Mouse (Mus musculus): ENCODE results near the gene Acot4. TPM values are rescaled to one million over a fixed set of nuclear protein-coding genes. Genes with fewer than 3 reads are reported as not detected.

The Acot4 gene
- 1 to 10 TPM; 1.2 to 1.6 TPM for total RNA-seq (2023)

GRCm38 (mm10) chr12:84038241-84038640 is at the start of gene Acot4:
Gene Acot4 (plus strand): TSS chr12:84038379.

GRCm38 (mm10) chr12:84009171-84009965 is 28.8 kb upstream of the Acot4 start, which contains the start of gene Acot1:
Gene Acot1 (plus strand): TSS chr12:84009490.

DNA sequence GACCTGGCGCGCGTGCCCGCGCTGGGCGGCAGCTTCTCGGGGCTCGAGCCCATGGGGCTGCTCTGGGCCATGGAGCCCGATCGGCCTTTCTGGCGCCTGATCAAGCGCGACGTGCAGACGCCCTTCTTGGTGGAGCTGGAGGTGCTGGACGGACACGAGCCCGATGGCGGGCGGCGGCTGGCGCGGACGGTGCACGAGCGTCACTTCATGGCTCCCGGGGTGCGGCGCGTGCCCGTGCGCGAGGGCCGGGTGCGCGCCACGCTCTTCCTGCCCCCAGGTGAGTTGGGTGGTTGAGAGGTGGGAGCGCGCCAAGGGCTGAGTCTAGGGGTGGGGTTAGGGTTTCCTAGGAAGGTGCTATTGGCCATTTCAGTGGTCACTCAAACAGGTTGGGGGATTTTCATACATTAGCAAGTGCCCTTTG is 522 bp downstream of the Acot4 start, which contains the start of gene Gm49366:
Gene Gm49366 (plus strand): TSS at position 245 of the 421 bp plus-strand sequence.

GRCm38 (mm10) chr12:84051937-84052474 is 13.8 kb downstream of the Acot4 start, which contains the start of gene Acot3:
Gene Acot3 (plus strand): TSS chr12:84052144.

DNA sequence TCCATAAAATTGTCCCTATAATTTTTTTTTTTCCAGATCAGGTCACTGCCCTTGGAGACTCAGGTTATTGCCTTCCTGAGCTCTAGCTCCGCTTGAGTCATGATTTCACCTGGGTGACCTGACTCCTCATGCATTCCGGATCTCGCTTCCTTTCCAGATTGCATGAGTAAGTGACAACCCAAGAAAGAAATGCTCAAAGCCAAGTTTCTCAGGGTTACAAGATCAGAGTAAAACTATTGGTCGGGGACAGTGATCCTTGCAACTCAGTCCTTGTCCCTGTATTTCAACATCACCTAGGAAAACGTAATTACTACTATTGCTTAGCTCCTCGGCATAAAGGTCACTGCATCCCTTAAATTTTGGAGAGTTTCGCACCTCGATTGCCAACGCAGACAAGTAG is 30.8 kb downstream of the Acot4 start, which contains the start of gene Acot5:
Gene Acot5 (plus strand): TSS at position 340 of the 400 bp plus-strand sequence.

Other genes starting within 250 kb of the Acot4 start
- 10 to 100 TPM; 46.1 to 49.0 TPM for gene Numb, start 116.4 kb upstream of the Acot4 start, total RNA-seq (2023)
- 10 to 100 TPM; 12.9 to 13.7 TPM for gene Riox1, start 87.8 kb upstream of the Acot4 start, total RNA-seq (2023)
- gene Heatr4, start 53.5 kb upstream of the Acot4 start, total RNA-seq (2023), result not detected
- gene Acot2, start 50.5 kb upstream of the Acot4 start, total RNA-seq (2023), result 10 to 100 TPM; 15.8 to 16.5 TPM
- 10 to 100 TPM; 39.1 to 39.2 TPM for gene Acot1, start 28.9 kb upstream of the Acot4 start, total RNA-seq (2023)
- not detected for gene Gm49366, start 556 bp downstream of the Acot4 start, total RNA-seq (2023)
- gene Acot3, start 13.8 kb downstream of the Acot4 start, total RNA-seq (2023), result not detected
- gene Acot5, start 30.9 kb downstream of the Acot4 start, total RNA-seq (2023), result not detected
- gene Acot6, start 62.3 kb downstream of the Acot4 start, total RNA-seq (2023), result under 1 TPM; 0.24 to 0.64 TPM
- under 1 TPM; 0.52 to 0.73 TPM for gene Dnal1, start 76.0 kb downstream of the Acot4 start, total RNA-seq (2023)
- gene Pnma1, start 110.1 kb downstream of the Acot4 start, total RNA-seq (2023), result 1 to 10 TPM; 3.1 to 4.0 TPM
- 100 to 1,000 TPM in 1 of 2 experiments, 10 to 100 TPM in 1; 93.3 to 105 TPM for gene Elmsan1, start 180.5 kb downstream of the Acot4 start, total RNA-seq (2023)
- 10 to 100 TPM; 18.1 to 18.3 TPM for gene Ptgr2, start 246.9 kb downstream of the Acot4 start, total RNA-seq (2023)

Measured in monocyte, adult 59 days (primary cell).